Mouse (Mus musculus) MEL (cell line): Measurements from ENCODE around the gene Rpl38.

Experiments
- BHLHE40 ChIP-seq: IDR thresholded peaks from 2 replicates; pipeline ENCODE4 v1.6.1; 2012; ENCODE audit warnings: low read depth, mild to moderate bottlenecking, inconsistent platforms, low read length, improper control_type of control experiment, borderline replicate concordance
- CTCF ChIP-seq, 3 experiments: IDR thresholded peaks in 2 of 3; conservative IDR thresholded peaks in 1 of 3; 2 replicates each; pipeline ENCODE4 v1.5.1; 2011 to 2012; ENCODE audit warnings: low read length in 3 of 3, low read depth in 2 of 3, mild to moderate bottlenecking in 2 of 3, improper control_type of control experiment in 1 of 3, inconsistent platforms in 1 of 3, mixed read lengths in 1 of 3, moderate library complexity in 1 of 3; ENCODE audit not compliant: control insufficient read depth in 1 of 3, insufficient read depth in 1 of 3, poor library complexity in 1 of 3, severe bottlenecking in 1 of 3
- KAT2A ChIP-seq: conservative IDR thresholded peaks from 2 replicates; pipeline ENCODE4 v1.6.1; 2012; ENCODE audit warnings: low read depth, low read length, improper control_type of control experiment, inconsistent platforms
- MEF2A ChIP-seq: IDR thresholded peaks from 2 replicates; pipeline ENCODE4 v1.6.1; 2014; ENCODE audit warnings: low read depth, mild to moderate bottlenecking, inconsistent platforms, low read length, improper control_type of control experiment; ENCODE audit not compliant: poor library complexity, insufficient replicate concordance, severe bottlenecking; ENCODE audit errors: extremely low read depth
- POLR2A ChIP-seq, 2 experiments: IDR thresholded peaks; 2 replicates each; pipeline ENCODE4 v1.6.1; 2011 to 2012; ENCODE audit warnings: low read length in 2 of 2, mild to moderate bottlenecking in 2 of 2, control low read depth in 1 of 2, improper control_type of control experiment in 1 of 2, low read depth in 1 of 2, moderate library complexity in 1 of 2; ENCODE audit not compliant: control insufficient read depth in 1 of 2, insufficient read depth in 1 of 2, poor library complexity in 1 of 2
- TAL1 ChIP-seq: IDR thresholded peaks from 2 replicates; pipeline ENCODE4 v1.6.1; 2012; ENCODE audit warnings: mild to moderate bottlenecking, inconsistent platforms, low read length, moderate library complexity, mixed read lengths

- TF ChIP-seq BHLHE40 (no peak), TAL1 (no peak), CTCF (IDR thresholded peaks at IDR 0.05 in 2 of 3, conservative IDR thresholded peaks at IDR 0.05 in 1 of 3; ENCODE audit: control insufficient read depth in 1 of 3, insufficient read depth in 1 of 3, low read depth in 2 of 3, low read length in 3 of 3, poor library complexity in 1 of 3, severe bottlenecking in 1 of 3) (no peak), MEF2A (no peak), POLR2A (IDR thresholded peaks at IDR 0.05; ENCODE audit: control insufficient read depth in 1 of 2, insufficient read depth in 1 of 2, low read depth in 1 of 2, low read length in 2 of 2, poor library complexity in 1 of 2) (no peak), KAT2A (no peak)
Observed at GRCm38 (mm10) chr11:114636727-114637505, 31.4 kb upstream of the Rpl38 start.
